Mouse (Mus musculus) stomach, embryonic 16.5 days (tissue): ENCODE measurements at regions not wholly inside any gene's neighbourhood (a gene's known extent, or its start where the extent isn't known, plus 50 kb on each side); places are given as distances from the start of the nearest gene placed in this dataset.

ENCODE experiments used
- ATAC-seq: fragments of 200-750 bp; cut with Nextera tagmentation; 2 replicates; pipeline ENCODE4 v1.8.0; 2017; ENCODE audit warnings: moderate number of reproducible peaks, moderate TSS enrichment; ENCODE audit not compliant: insufficient read depth, low FRiP score
- H3K27ac ChIP-seq: fragments of 300-500 bp; sonication (generic); 2 replicates; pipeline ENCODE4 v1.5.1; 2014; ENCODE audit warnings: low read length
- H3K27me3 ChIP-seq: fragments of 300-500 bp; sonication (generic); 2 replicates; pipeline ENCODE4 v1.6.1; 2014; ENCODE audit warnings: low read length, control low read depth, mixed read lengths; ENCODE audit not compliant: control insufficient read depth, insufficient read depth
- H3K36me3 ChIP-seq: fragments of 300-500 bp; sonication (generic); 2 replicates; pipeline ENCODE4 v1.6.1; 2014; ENCODE audit warnings: low read length; ENCODE audit not compliant: control insufficient read depth, insufficient read depth
- H3K4me1 ChIP-seq: fragments of 300-500 bp; sonication (generic); 2 replicates; pipeline ENCODE4 v1.6.1; 2014; ENCODE audit warnings: low read length, control low read depth, mixed read lengths; ENCODE audit not compliant: control insufficient read depth, insufficient read depth
- H3K4me2 ChIP-seq: fragments of 300-500 bp; sonication (generic); 2 replicates; pipeline ENCODE4 v1.6.1; 2014; ENCODE audit warnings: low read depth, low read length, mixed read lengths
- H3K4me3 ChIP-seq: fragments of 300-500 bp; sonication (generic); replicated peaks from 2 replicates; pipeline ENCODE4 v1.5.1; 2014; ENCODE audit warnings: mild to moderate bottlenecking, low read length
- H3K9ac ChIP-seq: fragments of 300-500 bp; sonication (generic); 2 replicates; pipeline ENCODE4 v1.6.1; 2014; ENCODE audit warnings: low read length
- H3K9me3 ChIP-seq: fragments of 300-500 bp; sonication (generic); replicated peaks from 2 replicates; pipeline ENCODE4 v1.6.1; 2016; ENCODE audit warnings: low read length, control low read depth; ENCODE audit not compliant: control insufficient read depth
- WGBS: fragments of 180-500 bp; shearing (Covaris S2); extraction: QIAGEN DNeasy Blood & Tissue Kit; methylation state at CpG from one replicate; pipeline ENCODE4 v1.1.7; 2014; 5-methylcytosine and 5-hydroxymethylcytosine counted together

DNA sequence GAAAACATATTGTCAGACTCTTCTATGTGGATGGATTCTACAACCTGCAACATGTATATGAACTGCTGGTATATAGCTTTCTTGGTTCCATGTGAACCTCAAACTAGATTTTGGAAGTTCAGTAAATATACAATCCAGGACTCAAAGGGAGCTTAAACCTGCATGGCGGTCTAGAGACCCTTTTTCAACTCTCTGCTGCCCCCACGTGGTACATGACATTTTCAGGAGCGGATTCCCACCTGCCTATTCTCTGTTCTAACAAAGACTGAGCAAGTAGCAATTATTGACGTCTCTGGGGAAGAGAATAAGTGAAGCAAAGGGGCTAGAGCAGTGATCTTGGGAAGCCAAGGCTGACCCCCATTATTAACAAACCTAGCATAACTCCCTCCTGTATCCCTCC, 127.1 kb upstream of the Snx19 start:
- no peak overlapping the region for H3K9ac ChIP-seq
- H3K9me3 ChIP-seq, result no peaks in the 10 kb centered on the region
- H3K27ac ChIP-seq, result no peak overlapping the region
- no peaks in the 10 kb centered on the region for H3K36me3 ChIP-seq
- H3K4me3 ChIP-seq, result no peak overlapping the region
- WGBS, result 14% methylated on average over 4 of the region's 4 CpGs
- no peak for ATAC-seq
- H3K27me3 ChIP-seq, result no peaks in the 10 kb centered on the region
- no peak overlapping the region for H3K4me2 ChIP-seq
- H3K4me1 ChIP-seq, result no peaks in the 10 kb centered on the region

DNA sequence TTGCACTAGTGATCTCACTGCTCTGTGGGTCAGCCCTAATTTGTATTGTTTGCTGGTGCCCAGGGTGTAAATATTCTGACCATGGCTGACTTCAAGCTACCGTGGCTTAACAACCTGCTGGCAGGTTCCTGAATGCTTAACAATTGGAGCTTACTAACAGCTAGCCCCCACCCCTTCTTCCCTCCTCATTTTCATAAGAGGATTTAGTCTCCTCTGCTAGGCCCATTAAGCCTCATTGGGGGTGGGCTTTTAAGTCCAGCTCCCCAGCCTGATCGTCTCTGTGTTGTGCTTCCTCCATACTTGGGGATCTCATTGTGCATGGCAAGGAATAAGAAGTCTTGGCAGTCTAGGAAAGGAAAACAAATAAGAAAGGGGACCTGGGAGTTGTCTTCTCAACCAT, 118.6 kb upstream of the Snx19 start:
- no peaks in the 10 kb centered on the region for H3K4me1 ChIP-seq
- H3K36me3 ChIP-seq, result no peaks in the 10 kb centered on the region
- no peak for ATAC-seq
- H3K9ac ChIP-seq, result no peak overlapping the region
- no peaks in the 10 kb centered on the region for H3K9me3 ChIP-seq
- H3K27ac ChIP-seq, result no peak overlapping the region
- no peaks in the 10 kb centered on the region for H3K27me3 ChIP-seq
- H3K4me3 ChIP-seq, result no peak overlapping the region
- H3K4me2 ChIP-seq, result no peak overlapping the region
- WGBS, result 25% methylated on average over 2 of the region's 2 CpGs

DNA sequence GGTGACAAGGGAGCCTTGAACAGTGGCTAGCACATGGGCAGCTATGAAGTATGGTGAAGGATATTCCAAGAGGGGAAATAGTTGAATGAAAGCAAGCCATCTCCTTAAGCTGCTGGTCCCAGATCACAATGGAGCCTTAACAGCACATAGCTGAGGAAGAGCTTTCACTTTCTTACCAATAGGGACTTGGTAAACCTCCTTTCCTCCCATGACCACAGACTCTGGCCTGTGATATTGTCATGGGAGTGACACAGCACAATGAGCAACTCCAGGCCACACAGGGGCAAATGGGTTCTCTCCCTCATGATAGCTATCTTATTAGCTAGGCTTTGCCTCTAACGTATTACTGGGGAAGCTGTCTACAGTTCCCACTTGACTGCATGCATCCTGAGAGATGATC, 113.5 kb upstream of the Snx19 start:
- Histone ChIP-seq H3K36me3 (no peaks in the 10 kb centered on the region), H3K4me3 (no peak overlapping the region), H3K9ac (no peak overlapping the region), H3K4me1 (no peaks in the 10 kb centered on the region), H3K27ac (no peak overlapping the region), H3K27me3 (no peaks in the 10 kb centered on the region), H3K4me2 (no peak overlapping the region), H3K9me3 (no peaks in the 10 kb centered on the region)
- WGBS, result 97% methylated on average over 1 of the region's 1 CpGs
- no peak for ATAC-seq

DNA sequence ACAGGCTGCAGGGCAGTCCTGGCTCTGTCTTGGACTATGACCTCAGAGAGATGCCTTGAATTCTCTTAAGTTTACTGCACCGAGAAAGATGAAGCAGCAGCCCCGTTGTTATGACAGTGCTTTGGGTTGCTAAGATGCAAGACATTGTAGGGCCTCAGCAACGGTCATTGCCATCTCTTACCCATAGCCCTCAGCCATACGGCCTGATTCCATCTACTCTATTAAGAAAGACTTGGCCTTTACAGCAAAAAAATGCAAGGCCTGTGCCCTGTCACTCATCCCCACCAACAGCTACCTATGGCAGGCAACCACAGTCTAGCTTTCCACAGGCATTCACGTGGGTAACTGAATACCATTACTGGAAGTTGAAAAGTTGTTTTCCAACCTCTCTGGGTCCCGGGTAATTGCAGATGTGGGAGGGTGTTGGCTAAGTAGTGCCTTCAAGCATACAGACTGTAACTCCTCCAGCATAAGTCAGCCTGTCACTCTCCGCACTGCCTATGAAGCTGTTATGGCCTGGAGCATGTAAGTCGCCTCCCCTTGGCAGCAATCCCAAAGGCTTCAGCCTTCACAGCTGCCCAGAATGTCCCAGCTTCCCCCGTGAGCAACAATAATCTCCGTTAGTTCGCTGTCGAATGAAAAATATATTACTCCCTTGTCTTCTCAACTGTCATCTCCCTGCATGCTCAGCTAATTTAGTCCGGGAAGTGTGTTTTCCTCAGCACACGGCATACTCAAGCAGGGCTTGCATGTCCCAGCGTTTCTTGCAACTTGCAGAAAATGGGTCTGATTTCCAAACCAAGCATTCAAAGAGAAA, 112.3 kb upstream of the Snx19 start:
- WGBS, result 50% methylated on average over 15 of the region's 15 CpGs
- no peaks in the 10 kb centered on the region for H3K4me1 ChIP-seq
- no peak overlapping the region for H3K9ac ChIP-seq
- 0 out of 2 replicates have a peak overlapping the region, but pooled peaks have one; percentile 3 for H3K27ac ChIP-seq
- no peaks in the 10 kb centered on the region for H3K9me3 ChIP-seq
- peak; percentile 64; the same call in 1 of the 2 replicates for ATAC-seq
- no peaks in the 10 kb centered on the region for H3K36me3 ChIP-seq
- H3K4me3 ChIP-seq, result peak overlapping the region; percentile 17; the same call in 1 of the 2 replicates
- H3K27me3 ChIP-seq, result no peaks in the 10 kb centered on the region
- H3K4me2 ChIP-seq, result peak overlapping the region; percentile 35

DNA sequence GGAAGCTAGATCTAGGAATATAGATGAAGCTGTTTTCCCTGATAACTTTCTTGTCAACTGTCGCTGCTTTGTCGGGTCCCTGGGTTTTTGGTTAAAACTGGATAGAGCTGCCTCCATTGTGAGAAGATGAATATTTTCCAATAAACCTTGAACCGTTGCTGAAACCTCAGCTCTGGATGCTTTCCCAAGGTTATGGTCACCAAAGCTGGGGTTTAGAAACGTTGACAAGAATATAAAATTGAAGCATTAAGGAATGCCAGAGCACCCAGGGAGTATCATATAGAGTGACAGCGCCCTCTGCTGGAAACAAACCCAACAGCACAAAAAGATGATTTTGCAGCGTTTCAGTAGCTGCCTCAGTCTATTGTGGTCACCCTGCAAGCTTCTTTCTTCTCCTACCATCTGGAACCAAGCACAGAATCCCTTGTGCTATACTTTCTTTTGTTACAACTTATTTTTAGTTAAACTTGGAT, 111.7 kb upstream of the Snx19 start:
- Histone ChIP-seq H3K4me3 (peak overlapping the region; percentile 17; the same call in 1 of the 2 replicates), H3K36me3 (no peaks in the 10 kb centered on the region), H3K4me1 (no peaks in the 10 kb centered on the region), H3K27ac (0 out of 2 replicates have a peak overlapping the region, but pooled peaks have one; percentile 3), H3K9me3 (no peaks in the 10 kb centered on the region), H3K9ac (no peak overlapping the region), H3K27me3 (no peaks in the 10 kb centered on the region), H3K4me2 (peak overlapping the region; percentile 35)
- ATAC-seq, result no peak
- WGBS, result 31% methylated on average over 6 of the region's 6 CpGs

- no peak for ATAC-seq
- WGBS, result 75% methylated on average over 2 of the region's 2 CpGs
- no peaks in the 10 kb centered on the region for H3K27me3 ChIP-seq
These were observed 82.0 kb upstream of the Snx19 start for GRCm38 (mm10) chr9:30344866-30345265.

DNA sequence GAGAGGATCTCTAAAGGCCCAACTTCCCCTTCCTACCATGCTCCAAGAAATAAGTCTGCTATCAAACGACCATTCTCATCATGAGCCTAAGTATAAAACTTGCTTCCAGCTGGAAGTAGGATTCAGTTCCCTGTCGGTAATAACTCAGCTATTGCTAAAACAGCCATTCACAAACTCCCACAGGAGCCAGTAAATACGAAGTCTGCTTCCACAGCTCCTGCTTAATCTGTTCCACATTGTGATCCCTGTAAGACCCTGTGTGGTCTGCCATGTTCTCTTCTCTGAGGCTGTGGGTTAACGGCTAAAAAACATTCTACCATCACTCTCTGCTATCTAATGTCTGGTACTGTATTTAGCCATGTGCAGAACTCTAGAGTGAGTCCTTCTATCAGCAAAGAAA, 72.9 kb upstream of the Snx19 start:
- Histone ChIP-seq H3K4me2 (no peak overlapping the region), H3K36me3 (no peaks in the 10 kb centered on the region), H3K9me3 (no peaks in the 10 kb centered on the region), H3K9ac (no peak overlapping the region), H3K27ac (no peak overlapping the region), H3K4me3 (no peak overlapping the region), H3K27me3 (no peaks in the 10 kb centered on the region), H3K4me1 (no peaks in the 10 kb centered on the region)
- ATAC-seq, result no peak
- WGBS, result 70% methylated on average over 4 of the region's 4 CpGs

More at GRCm38 (mm10) chr9:30344866-30345265, 82.0 kb upstream of the Snx19 start:
- Histone ChIP-seq H3K9me3 (no peaks in the 10 kb centered on the region), H3K4me2 (no peak overlapping the region), H3K9ac (no peak overlapping the region), H3K27ac (no peak overlapping the region), H3K4me1 (no peaks in the 10 kb centered on the region), H3K4me3 (no peak overlapping the region), H3K36me3 (no peaks in the 10 kb centered on the region)

DNA sequence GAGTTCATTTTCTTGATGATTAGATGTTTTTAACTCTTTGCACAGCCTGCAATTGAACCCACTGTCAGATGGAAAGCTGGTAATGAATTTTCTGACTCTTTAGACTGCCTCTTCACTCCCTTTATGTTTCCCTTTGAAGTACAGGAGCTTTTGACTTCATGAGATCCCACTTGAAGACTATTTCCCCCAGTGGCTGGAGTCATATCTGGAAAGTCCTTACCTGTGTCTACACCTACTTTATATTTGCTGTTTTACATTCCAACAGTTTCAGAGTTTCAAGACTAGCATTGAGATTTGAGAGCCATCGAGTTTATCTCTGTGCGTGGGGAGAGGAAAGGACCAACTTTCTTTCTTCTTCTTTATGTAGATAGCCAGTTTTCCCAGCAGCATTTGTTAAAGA, 71.3 kb upstream of the Snx19 start:
- no peaks in the 10 kb centered on the region for H3K9me3 ChIP-seq
- 90% methylated on average over 2 of the region's 2 CpGs for WGBS
- H3K27me3 ChIP-seq, result no peaks in the 10 kb centered on the region
- H3K4me3 ChIP-seq, result no peak overlapping the region
- no peaks in the 10 kb centered on the region for H3K36me3 ChIP-seq
- no peaks in the 10 kb centered on the region for H3K4me1 ChIP-seq
- H3K27ac ChIP-seq, result no peak overlapping the region
- no peak for ATAC-seq
- H3K9ac ChIP-seq, result no peak overlapping the region
- H3K4me2 ChIP-seq, result no peak overlapping the region

GRCm38 (mm10) chr9:30369554-30370440, 57.1 kb upstream of the Snx19 start:
- ATAC-seq, result no peak
- no peak overlapping the region for H3K9ac ChIP-seq
- no peak overlapping the region for H3K4me3 ChIP-seq
- no peaks in the 10 kb centered on the region for H3K36me3 ChIP-seq
- no peak overlapping the region for H3K4me2 ChIP-seq
- H3K27me3 ChIP-seq, result no peaks in the 10 kb centered on the region
- 66% methylated on average over 11 of the region's 11 CpGs for WGBS
- no peaks in the 10 kb centered on the region for H3K9me3 ChIP-seq
- no peak overlapping the region for H3K27ac ChIP-seq
- no peaks in the 10 kb centered on the region for H3K4me1 ChIP-seq
